Mouse (Mus musculus): ENCODE measurements around the gene Crybb1. TPM values are rescaled to one million over a fixed set of nuclear protein-coding genes. Genes with fewer than 3 reads are reported as not detected.
A peak's percentile ranks its signal among the peaks of the same experiment; 100 is the strongest.

Crybb1 gene
- total RNA-seq, 2 experiments from 2014 or later = 1.4 to 1.7 TPM

DNA sequence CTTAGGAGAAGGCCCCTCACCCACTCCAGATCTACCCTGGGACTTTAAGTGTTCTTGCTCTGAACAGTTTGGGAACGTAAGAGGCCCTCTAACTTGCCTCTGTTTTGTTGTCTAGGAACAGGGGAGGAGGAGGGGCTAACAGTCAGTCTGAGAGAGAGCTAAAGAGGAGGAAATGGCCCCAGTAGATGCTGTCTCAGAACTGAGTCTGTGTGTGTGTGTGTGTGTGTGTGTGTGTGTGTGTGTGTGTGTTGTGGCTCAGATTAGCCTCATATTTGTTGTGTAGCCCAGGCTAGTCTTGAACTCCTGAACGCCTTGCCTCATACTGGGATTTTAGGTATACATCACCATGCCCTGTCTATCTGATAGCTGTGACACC is 31.0 kb downstream of the Crybb1 start:
- no peak for DNase-seq

DNA sequence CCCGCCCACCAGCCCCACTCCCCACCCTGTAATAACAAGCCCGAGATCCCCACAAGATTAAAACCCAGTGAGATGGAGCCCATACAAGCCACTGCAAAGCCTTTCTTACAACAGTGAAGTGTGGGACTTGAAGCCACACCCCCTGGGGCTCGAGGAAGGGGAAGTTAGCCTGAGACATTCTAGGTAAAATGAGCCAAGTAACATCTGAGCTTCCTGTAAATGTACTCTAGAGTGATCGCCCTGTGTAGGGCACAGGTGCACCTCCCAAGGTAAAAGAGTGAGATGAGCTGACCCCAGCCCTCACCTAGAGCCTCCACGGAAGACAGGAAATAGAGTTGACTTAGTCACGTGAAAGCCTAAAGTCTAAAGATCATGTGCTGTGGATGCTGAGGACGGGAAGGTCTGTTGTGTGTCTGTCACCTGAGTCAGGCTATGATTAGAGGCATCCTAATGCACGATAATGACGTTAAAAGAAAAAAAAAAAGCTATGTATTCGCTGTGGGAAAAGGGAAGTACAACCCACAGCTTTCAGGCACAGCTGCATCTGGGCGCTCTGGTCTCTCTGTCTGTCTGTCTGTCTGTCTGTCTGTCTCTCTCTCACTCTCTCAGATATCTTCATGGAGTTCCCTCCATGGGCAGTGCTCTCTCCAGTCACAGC is 31.5 kb downstream of the Crybb1 start:
- DNase-seq = no peak

DNA sequence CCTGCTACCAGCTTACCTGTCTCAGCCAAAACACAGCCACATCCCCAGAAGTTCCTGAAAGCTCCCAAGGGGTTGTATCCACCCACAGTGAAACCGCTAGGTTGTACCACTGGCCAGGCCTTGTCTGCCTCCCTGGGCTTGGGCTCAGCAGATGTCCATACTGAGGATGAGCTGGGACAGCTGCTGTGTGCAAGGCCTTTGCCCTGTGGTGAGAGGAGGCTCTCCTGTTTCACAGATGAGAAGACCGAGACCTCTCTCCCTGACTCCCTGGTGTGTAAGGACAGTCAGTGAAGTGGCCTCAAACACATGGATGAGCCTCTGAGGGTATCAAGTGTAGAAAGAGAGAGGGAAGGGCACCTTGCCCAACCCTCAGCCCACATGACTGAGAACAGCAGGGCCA is 32.0 kb downstream of the Crybb1 start:
- DNase-seq = no peak

DNA sequence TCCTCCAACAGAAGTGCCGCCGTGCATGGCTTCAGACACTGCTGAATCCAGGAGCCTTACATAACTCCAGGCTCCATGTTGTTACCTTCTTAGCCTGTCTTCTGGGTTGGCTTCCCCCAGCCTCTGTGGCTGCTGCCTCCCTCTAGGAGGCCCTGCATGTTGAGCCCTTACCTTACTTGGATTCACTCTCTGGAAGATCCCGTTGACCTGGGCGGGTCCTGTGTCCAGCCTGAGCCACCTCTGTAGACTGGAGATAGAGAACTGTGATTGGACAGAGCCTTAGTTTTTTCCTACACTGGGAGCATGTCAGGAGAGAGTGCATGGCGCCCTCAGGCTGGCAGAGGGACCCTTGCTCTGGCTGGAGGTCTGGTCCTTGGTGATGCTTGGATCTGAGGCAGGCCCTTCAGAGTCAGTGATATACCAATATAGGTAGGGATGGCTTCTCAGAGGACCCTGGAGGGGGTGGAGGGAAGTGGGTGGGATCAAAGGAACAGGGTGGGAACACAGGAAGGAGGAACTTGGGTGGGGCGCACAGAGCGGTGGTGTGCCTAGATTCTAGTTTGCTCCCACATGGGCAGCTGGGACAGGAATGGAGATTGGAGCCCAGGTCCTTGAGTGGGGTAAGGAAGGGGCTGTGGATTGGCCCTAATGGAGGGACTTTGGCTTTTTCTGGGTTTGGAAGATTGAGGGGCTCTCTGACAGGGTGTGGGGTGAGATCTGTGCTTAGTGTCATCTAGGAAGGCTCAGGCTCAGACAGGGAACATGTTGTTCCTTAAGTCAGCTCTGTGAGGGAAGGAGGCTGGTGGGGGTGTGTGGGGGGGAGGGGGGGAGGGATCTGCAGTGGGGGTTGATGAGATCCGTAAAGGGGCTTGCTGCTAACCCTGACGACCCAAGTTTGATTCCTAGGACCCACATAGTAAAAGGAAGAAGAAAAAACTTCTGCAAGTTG is 32.9 kb downstream of the Crybb1 start:
- no peak for DNase-seq

DNA sequence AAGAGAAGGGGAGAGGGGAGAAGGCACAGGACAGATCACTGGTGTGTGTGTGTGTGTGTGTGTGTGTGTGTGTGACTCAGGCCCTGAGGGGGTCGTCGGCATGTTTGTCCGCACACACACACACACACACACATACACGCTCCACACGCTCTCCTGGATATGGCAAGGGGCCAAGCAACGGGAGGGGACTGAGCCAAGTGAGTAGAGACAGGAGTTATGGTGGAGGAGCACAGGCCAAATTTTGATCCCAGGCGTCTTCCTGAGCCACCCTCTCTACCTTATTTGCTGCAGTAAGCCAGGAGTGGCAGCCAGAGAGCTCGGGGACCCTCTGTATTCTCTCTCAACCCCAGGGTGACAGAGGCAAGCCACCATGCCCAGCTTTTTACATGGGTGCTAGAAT is 33.6 kb downstream of the Crybb1 start:
- no peak for DNase-seq

DNA sequence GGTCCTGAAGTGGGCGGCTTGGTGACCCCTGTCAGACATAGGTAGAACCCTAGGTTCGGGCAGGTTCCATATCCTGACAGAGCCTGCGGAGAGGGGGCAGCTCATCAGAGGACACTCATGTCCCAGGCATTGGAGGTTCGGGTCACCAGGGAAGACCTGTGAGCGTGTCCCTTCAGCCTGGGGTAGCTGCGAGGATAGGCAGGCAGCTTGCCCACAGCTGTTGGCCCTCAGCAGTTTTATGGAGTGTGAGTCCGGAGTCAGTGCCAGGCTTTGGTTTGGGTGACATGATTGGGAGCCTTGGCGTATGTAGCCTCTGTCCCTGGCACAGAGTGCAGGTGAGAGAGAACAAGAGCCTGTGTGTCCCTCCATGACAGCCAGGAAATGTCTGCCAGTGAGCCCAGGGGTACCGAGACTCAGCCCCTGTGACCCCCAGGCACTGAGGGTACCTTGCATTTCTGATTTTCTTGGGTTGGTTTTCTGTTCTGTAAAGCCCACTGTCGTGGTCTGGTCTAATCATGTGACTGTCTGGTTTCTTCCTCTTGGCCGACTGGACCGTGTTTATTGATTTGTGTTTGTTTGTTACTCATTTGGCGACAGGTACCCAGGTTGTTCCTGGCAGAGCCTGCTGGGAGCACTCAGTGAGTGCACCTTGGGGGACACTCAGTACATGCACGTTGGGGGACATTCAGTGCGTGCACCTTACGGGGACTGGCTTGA is 34.4 kb downstream of the Crybb1 start:
- peak; percentile 65 for DNase-seq

DNA sequence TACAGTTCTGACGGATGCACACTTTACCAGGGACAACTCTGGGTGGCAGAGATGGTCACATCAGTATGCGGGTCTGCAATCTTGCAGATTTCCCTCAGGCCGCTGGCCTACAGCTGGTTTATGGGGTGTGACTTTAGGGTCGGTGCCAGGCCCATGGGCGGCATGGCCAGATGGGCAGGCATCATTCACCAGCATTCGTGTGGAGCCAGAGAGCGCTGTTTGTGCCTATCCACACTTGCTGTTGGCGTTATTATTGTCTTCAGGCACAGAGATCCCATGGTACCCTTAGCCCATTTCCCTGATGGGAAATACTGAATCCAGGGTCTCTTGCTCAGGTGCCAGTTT is 34.9 kb downstream of the Crybb1 start:
- peak; percentile 42 for DNase-seq

DNA sequence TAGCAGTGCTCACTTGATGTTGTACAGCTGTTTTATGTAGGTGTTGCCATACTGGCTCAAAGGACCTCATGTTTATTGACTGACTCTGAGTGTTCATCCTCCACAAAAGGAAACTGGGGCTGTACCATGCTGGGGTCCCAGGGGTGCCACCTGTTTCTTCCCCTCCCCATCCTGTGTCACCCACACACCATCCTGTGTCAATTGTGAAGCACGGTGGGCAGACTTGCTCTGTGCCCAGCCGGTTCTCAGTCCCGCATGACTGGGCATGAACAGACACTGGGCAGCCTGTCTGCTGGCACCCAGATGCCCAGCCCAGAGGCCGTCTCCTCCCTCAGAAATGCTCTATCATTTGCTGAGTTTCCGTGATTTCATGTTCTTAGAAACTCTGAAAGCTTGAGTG is 36.3 kb downstream of the Crybb1 start:
- DNase-seq = no peak

DNA sequence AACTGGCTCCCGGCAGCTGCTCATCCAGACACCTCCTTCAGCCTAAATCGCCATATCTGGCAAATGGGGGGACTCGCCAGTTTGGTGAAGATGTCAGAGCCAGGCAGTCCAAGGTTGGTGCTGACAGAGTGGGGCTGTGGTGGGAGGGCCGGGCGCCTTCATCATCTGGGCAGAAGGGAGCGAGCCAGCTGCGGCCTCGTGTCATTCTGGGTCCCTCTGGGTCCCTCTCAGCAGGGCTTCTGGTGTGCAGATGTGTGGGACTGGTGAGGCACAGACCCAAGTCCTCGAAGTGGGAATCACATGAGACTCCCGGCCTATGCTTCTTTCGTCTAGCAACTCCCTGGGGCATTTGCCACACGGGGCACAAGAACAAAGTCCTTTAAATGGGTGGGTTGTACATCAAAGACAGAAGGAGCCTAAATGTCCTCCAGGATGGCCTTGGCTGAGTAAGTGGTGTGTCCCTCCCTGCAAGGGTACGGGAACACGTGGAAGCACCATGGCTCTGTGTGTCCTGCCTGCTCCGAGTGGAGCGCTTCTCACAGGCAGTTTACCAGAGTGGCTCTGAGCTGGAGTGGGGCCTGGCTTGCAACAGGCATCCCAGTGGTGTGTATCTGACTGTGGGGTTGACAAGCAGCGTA is 36.8 kb downstream of the Crybb1 start:
- no peak for DNase-seq

DNA sequence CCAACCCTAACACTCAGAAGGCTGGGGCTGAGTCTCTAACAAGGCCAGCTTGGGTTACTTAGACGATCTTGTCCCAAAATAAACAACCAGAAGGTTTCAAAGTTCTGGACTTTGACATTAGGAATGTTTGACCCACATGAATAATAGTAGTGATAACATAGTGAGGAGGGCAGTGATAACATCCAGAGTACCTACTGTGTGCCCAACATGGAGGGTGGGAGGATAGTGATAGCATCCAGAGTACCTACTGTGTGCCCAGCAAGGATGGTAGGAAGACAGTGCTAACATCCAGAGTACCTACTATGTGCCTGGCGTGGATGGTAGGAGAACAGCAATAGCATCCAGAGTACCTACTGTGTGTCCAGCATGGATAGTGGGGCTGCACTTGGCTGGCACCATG is 38.2 kb downstream of the Crybb1 start:
- no peak for DNase-seq

DNA sequence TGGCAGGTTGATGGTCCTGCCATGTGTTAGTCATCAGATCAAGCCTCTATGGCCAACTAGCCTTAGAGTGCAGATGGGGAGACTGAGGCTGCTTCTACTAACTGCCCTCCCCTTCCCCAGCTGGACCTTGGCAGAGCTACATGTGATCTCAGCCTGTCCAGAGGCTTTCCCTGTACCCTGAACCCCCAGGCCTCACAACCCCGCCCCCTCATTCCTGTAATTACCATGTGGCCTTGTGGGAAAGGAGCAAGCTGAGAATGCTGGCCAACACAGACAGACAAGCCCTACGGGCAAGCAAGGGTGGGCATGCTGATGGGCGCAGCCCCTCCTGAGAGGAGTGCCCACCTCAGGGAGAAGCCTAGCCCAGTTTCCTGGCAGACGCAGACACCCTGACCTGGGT is 39.1 kb downstream of the Crybb1 start:
- DNase-seq = no peak

DNA sequence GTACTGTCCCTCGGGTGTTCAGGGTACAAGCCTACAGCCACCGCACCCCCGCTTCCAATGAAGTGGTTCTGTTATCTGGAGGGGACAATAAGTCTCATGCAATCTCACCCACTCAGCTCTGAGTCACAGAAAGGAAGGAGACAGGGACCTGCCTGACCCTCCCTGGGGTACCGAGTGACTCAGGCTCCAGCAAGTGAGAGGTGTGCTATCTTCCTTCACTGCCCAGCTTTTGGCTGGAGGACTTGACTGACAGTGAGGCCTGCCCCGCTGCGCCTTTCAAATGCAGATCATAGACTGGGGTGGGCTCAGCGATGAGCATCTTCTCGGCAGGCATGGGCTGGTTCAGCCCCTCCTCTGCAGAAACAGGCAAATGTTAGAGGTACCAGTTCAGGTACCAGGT is 39.5 kb downstream of the Crybb1 start:
- DNase-seq = no peak

DNA sequence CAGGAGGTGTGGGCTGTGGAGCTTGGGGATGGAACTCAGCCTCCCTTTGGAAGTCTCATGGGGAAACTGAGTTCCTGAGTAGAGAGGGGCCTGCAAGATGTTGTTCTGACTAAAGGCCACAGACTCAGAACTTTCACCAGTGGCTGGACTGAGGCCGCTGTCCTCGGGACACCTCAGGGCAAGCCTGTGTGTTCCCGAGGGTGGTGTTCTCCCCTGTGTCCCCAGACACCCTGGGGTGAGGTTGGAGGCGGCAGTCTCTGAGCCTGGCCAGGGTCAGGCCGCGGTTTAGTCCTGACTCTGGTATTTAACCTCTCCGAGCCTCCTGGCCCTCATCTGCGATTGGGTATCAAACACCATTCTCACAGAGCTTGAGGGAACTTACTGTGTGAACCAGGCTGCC is 39.9 kb downstream of the Crybb1 start:
- DNase-seq = no peak

DNA sequence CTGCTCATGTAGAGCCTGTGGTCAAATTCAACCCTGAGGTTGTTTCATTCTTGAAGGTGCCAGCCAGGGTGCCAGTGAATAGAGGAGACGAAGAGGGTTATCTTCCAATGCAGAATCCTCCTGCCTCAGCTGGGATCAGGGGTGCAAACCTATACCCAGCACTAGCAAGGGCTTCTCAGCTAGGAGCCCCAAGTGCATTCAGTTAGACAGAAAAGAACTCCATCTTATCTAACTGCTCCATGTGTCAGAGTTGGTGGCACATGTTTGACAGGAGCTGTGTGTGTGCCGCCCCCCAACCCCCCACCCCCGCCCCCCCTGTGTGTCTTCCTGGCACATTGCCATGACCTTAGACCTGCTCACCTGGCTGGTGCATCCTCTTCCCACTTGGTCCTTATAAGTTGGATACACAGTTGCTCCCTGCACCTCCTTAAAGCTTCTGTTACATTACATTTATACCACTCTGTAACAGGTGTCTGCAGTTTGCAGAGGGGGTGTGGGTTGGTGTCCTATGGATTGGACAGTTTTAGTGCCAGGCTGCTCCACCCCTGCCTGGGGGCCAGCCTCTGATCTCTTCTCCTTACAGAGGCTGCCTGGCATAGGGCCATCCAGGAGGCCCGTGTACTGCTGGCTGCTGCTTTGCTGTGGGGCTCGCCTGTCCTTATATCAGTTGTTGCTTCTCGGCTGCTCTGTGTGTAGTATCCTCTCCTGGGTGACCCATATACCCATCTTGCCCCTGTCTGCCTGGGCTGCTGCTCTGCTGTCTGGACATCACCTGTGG is 41.0 kb downstream of the Crybb1 start:
- no peak for DNase-seq

DNA sequence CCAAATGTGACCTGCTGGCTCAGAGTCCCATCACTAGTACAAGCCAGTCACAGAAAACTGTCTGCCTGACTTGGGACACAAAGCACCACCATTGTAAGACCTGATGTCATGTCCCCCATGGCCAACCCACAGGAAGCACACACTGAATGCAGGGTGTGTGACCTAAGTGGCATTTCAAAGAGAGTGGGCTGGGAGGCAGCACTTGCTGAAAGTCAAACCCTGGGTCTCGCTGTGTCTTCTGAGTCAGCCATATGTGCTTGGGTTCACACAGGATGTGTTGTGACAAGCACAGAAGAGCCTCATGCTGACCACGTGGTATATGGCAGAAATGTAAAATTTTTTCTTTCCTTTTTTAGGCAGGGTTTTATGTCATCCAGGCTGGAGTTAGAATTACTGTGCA is 41.6 kb downstream of the Crybb1 start:
- DNase-seq = no peak

DNA sequence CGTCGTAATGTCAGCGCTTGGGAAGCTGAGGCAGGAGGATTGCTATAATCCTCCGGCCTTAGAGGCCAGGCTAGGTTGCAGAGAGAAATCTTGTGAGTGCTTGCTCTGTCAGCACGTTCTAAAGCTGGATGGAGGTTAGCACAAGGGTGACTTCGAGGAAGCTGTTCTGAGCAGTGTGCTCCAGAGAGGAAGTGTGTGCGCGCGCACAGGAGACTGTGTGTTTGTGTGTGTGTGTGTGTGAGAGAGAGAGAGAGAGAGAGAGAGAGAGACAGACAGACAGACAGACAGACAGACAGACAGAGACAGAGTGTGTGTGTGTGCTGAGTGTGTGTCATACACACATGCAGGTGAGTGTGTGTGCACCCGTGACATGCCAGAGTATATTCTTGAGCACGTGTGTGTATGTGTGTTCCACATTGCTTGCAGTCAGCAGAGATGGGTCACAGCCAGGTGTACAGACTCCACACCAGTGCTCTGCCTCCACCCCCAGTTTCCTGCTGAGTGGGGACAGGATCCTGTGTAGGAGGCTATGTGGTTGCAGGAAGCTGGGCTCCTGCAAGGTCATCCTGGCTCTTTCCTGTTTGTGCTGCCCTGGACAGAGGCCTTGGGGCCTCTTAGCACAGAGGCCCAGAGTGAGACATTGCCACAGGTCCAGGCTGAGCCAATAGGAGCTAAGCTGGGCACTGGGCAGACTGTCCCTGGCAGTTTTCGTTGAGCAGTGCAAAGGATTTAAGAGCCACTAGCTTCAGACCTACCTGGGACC is 42.8 kb downstream of the Crybb1 start:
- DNase-seq = no peak

DNA sequence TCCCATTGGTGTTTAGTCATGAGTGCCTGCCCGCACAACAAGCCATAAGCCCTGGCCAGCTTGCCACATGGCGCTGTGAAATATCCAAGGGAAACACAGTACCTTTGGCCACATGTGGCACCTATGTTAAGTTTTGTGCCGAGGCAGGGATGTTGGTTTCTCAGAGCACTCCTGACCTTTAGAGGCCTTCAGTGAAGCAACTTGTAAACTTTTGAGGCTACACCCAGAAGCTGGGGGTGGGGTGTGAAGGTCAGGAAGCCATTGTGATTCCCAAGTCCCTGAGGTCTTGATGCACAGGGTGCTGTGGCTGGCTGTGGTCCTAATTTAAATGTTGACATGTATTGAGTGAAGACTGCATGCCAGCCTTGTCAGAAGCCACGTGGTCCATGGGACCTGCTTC is 43.8 kb downstream of the Crybb1 start:
- no peak for DNase-seq

DNA sequence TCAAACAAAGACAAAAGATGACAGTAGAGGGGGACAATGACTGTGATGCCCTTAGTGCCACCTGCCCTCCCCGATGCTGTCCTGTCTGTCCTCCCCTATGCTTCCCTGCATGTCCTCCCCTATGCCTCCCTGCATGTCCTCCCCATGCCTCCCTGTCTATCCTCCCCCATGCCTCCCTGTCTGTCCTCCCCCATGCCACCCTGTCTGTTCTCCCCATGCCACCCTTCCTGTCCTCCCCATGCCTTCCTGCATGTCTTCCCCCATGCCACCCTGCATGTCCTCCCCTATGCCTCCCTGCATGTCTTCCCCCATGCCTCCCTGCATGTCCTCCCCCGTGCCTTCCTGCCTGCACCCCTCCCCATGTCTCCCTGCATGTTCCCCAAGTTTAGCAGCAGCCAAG is 44.5 kb downstream of the Crybb1 start:
- no peak for DNase-seq

DNA sequence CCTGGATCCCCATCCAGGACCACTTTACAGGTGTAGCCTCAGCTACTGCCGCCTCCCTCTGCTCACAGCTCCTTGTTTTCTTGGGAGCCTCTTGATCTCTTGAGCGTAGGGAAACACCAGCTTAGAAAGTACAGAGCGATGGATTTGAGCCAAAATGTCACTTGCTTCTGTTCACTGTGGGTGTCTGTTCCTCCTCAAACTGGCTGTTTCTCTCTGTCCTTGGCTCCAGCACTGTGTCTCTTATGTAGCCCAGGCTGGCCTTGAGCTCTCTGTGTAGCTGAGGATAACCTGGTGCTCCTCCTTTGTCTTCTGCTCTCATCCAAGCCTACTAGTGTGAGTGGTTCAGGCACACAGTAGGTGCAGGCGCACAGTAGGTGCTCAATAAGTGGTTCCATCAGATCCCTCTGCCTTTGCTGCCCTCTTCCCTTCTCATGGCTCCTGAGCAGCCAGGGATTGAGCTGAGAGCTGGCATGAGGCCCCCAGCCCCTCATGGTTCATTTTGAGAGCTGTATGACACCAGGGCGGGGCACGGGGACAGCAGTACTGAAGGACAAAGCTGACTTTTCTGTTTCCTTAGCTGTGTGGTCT is 45.2 kb downstream of the Crybb1 start:
- no peak for DNase-seq

DNA sequence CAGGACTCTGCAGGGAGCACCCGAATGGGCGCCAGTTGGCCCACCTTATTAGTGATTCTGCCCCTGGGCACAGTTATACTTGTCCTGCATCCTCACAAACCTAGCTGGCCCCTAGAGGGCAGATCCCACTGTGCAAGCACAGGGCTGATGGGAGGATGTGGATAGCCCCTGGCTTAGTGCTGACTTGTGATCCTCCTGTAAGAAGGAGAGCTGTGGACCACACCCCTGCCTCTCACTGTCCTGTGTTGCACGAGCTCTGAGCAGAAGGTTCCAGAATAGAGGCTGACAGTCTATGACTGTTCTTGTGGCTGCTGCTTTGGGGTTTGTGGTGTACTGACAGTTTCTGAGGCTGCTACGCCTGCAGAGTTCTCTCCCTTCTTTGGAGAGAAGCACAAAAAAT is 46.1 kb downstream of the Crybb1 start:
- DNase-seq = no peak

DNA sequence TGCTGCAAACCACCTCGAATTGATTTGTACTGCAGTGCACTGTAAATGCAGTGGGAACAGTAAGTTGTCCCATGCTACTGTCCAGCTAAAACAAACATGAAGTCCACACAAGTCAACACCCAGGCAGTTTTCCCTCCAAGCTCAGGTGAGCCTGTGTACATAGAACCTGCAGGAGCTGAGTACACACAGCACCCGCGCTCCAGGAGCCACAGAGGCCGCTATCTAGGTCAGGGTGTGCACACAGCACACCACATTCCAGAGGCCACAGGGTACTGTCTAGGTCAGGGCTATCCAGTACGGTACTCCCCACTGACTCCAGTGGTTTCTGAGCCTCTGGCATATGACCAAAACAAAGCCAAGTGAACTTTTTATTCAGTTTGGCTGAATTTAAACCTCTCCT is 46.7 kb downstream of the Crybb1 start:
- no peak for DNase-seq

Measured in gastrocnemius, postnatal 10 days (tissue).